Mouse (Mus musculus) natural killer cell, adult 2 months (primary cell): Measurements from ENCODE around the gene Efcab10.

ENCODE experiments used
- DNase-seq, 2 experiments: peaks; one replicate each; pipeline ENCODE4 v3.0.0; 2022; ENCODE audit warnings: low spot score in 2 of 2

Gene Efcab10

DNA sequence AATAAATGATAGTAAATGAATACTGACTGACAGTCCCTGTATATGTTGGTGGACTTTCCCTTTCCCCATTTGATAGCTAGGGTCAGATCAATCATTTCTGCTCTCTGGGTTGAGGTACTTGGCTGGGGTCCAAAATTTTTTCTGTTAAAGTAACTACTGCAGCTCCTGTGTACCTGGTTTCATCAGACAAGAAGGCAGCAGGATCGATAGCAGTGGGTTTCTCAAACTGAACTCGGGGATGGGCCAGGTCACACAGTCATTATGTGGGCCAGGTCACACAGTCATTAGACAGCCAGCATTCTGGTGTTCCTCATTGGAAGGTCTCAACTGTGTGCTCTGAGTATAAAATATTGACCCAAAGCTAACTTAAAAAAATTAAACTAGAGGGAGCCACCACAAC, 33.1 kb downstream of the Efcab10 start:
- DNase-seq = no peak

DNA sequence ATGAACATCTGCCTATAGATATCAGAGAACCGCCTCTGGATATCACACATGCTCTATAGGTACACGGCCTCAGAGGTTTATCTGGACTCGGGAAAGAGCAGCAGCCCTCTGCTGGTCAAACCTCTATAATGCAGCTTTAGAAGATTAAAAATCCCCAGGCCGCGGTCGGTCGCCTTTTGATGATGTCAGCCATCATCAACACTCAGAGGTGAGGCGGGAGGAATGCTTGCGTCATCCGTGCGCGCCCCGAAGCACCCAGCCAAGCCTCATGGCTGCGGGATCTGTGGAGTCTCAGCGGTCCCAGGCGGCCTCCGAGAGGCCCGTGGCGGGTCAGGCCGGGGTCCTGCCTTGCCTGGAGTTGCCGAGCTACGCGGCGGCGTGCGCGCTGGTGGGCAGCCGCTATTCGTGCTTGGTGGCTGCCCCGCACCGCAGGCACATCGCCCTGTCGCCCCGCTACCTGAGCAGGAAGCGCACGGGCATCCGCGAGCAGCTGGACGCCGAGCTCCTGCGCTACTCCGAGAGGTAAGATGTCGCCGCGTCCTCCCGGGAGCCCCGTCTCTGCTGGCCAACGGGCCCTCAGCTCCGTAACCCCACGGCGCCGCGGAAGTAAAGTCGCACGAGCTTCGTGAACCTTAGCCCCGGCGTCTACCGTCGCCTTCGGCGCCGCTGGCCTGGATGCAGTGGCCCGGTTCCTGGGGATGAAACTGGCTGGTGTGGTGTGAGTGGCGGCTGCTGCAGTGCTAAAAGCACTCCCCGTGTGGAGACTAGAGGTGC, 34.9 kb downstream of the Efcab10 start, which contains the start of gene Twistnb:
Twistnb (plus strand) TSS at position 249 of the 774 bp plus-strand sequence.
- DNase-seq = peak; percentile 95 to 97

DNA sequence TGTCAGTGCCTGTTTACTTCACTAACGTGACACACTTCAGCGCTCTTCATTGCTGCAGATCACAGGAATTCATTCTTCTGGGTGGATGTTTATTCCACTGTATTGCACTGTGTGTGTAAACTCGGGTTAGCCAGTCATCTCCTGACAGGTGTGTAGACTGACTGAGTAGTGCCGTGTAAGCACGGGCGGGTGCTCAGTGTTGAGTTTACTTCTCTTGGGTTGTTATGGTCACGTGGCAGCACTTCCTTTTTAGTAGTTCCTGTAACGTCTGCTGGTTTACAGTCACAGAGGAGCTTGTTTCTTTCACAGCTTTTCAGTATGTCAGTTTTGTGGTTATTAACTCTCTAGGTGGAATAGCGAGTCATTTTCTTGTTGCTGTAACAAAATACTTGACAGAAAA, 39.2 kb downstream of the Efcab10 start:
- DNase-seq = peak; percentile 58 to 69

DNA sequence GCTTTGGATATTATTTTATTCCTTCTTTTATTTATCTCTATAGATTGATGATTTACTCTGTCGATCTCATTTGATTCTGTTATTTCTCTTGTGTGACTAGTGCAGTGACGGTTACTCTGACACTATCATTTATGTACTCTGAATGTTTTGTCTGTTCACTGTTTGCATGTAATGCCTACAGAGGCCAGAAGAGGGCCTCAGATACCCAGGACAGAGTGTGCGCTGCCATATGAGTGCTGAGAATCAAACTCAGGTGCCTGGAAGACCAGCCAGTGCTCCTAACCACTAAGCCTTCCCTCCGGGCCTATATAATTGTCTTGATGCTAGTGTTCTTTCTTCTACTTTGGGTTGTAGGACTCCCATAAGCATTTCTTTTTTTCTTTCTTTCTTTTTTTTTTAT, 40.1 kb downstream of the Efcab10 start:
- DNase-seq = peak in 1 of 2 experiments; percentile 25
